Mouse (Mus musculus) myocyte (in vitro differentiated cells): ENCODE measurements at regions not wholly inside any gene's neighbourhood (a gene's known extent, or its start where the extent isn't known, plus 50 kb on each side); places are given as distances from the start of the nearest gene placed in this dataset.
A peak's percentile ranks its signal among the peaks of the same experiment; 100 is the strongest.

Experiments used
- H3K27me3 ChIP-seq: one replicate; pipeline ENCODE4 v1.6.1; 2011; ENCODE audit not compliant: control insufficient read depth, insufficient read depth, insufficient read length
- H3K36me3 ChIP-seq: one replicate; pipeline ENCODE4 v1.6.1; 2011; ENCODE audit not compliant: control insufficient read depth, insufficient read depth
- H3K4me2 ChIP-seq: one replicate; pipeline ENCODE4 v1.6.1; 2011; ENCODE audit warnings: low read depth, control low read depth
- H3K4me3 ChIP-seq: one replicate; pipeline ENCODE4 v1.5.1; 2011; ENCODE audit warnings: mild to moderate bottlenecking, control low read depth, moderate library complexity
- H3K79me2 ChIP-seq: one replicate; pipeline ENCODE4 v1.6.1; 2011; ENCODE audit not compliant: control insufficient read depth, insufficient read depth
- H3ac ChIP-seq: one replicate; pipeline ENCODE4 v1.6.1; 2011; ENCODE audit not compliant: control insufficient read depth, insufficient read length
- CEBPB ChIP-seq: IDR thresholded peaks from 2 replicates; pipeline ENCODE4 v1.6.1; 2011; ENCODE audit warnings: mild to moderate bottlenecking, moderate library complexity; ENCODE audit not compliant: poor library complexity, insufficient read depth, severe bottlenecking
- E2F4 ChIP-seq: IDR thresholded peaks from one replicate; pipeline ENCODE4 v1.6.1; 2011; ENCODE audit warnings: mild to moderate bottlenecking, control low read depth, moderate library complexity; ENCODE audit not compliant: insufficient read depth
- MAX ChIP-seq: IDR thresholded peaks from one replicate; pipeline ENCODE4 v1.6.1; 2011; ENCODE audit warnings: low read depth, mild to moderate bottlenecking, control low read depth
- MYOD1 ChIP-seq, 3 experiments: IDR thresholded peaks; one replicate each; pipeline ENCODE4 v1.6.1; 2011; ENCODE audit warnings: control low read depth in 2 of 3, low read depth in 2 of 3, mild to moderate bottlenecking in 2 of 3, moderate library complexity in 1 of 3; ENCODE audit not compliant: insufficient read length in 2 of 3, control insufficient read depth in 1 of 3
- MYOG ChIP-seq, 3 experiments: IDR thresholded peaks; one replicate each; pipeline ENCODE4 v1.6.1; 2011; ENCODE audit warnings: control low read depth in 2 of 3, low read depth in 2 of 3, mild to moderate bottlenecking in 2 of 3; ENCODE audit not compliant: insufficient read length in 2 of 3, control insufficient read depth in 1 of 3, insufficient read depth in 1 of 3
- POLR2A ChIP-seq: IDR thresholded peaks from one replicate; pipeline ENCODE4 v1.6.1; 2011; ENCODE audit warnings: low read depth, mild to moderate bottlenecking, control low read depth, moderate library complexity; ENCODE audit not compliant: insufficient read length
- POLR2AphosphoS2 ChIP-seq: IDR thresholded peaks from one replicate; pipeline ENCODE4 v1.6.1; 2011; ENCODE audit warnings: low read depth, control low read depth; ENCODE audit not compliant: insufficient read length
- REST ChIP-seq: IDR thresholded peaks from one replicate; pipeline ENCODE4 v1.6.1; 2011; ENCODE audit warnings: mild to moderate bottlenecking, control low read depth, moderate library complexity; ENCODE audit not compliant: insufficient read depth, insufficient read length
- SRF ChIP-seq: IDR thresholded peaks from one replicate; pipeline ENCODE4 v1.6.1; 2011; ENCODE audit warnings: low read depth; ENCODE audit not compliant: control insufficient read depth, insufficient read length
- TCF12 ChIP-seq: IDR thresholded peaks from one replicate; pipeline ENCODE4 v1.6.1; 2011; ENCODE audit warnings: mild to moderate bottlenecking, control low read depth; ENCODE audit not compliant: poor library complexity, insufficient read depth, severe bottlenecking
- TCF3 ChIP-seq: IDR thresholded peaks from one replicate; pipeline ENCODE4 v1.6.1; 2011; ENCODE audit warnings: low read depth, control low read depth; ENCODE audit not compliant: insufficient read length
- USF1 ChIP-seq: IDR thresholded peaks from one replicate; pipeline ENCODE4 v1.6.1; 2011; ENCODE audit warnings: low read depth, mild to moderate bottlenecking, control low read depth, moderate library complexity

DNA sequence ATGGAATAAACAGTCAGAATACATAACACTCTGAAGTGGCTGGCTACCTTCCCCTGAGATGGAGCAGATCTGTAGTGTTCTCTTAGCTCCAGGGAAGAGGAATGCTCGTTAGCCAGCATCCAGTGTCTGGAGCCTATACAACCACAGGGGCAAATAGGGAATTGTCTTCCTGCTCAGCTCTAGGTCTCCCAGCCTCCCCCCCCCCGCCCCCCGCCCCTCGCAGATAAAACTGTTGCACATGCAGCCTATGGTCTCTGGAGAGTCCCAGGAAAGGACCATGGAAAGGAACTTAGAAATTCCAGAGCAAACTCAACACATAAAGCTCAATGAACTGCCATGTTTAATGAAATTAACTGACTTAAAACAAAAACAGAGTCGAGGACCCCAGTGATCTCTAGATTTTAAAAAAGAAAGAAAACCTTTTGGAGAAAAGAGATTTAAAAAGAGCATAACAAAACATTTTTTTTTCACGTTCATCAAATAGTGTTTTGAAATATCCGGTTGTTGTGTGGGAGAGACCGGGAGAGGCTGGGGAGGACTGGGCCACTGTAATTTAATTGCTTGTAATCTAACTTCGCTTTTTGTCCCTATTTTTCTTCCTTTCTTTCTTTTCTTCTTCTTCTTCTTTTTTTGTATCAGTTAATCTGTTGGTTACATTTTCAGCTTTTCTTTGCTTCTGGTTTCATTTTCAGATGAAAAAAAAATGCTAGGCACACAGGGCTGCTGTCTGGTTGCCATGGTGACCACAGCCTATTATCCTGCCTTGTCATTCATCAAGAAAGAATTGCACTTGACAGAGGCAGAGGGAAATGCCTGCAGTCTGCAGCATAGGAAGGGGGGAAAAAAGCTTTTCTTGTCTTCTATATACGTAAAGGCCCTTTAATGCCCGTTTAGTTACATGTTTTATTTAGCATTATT lies 450.3 kb upstream of the Ubash3b start:
- H3K36me3 ChIP-seq: no peaks in the 10 kb centered on the region
- H3K4me3 ChIP-seq: no peak overlapping the region
- H3K27me3 ChIP-seq: no peaks in the 10 kb centered on the region
- peak overlapping the region; percentile 69 for H3K4me2 ChIP-seq
- H3ac ChIP-seq: no peak overlapping the region
- no peaks in the 10 kb centered on the region for H3K79me2 ChIP-seq
- TF ChIP-seq TCF3: no peak
- no peak for TF ChIP-seq REST
- no peak for TF ChIP-seq MYOG (IDR thresholded peaks at IDR 0.05; ENCODE audit: control insufficient read depth in 1 of 3, insufficient read depth in 1 of 3, insufficient read length in 2 of 3, low read depth in 2 of 3)
- no peak for TF ChIP-seq MYOD1 (IDR thresholded peaks at IDR 0.05; ENCODE audit: control insufficient read depth in 1 of 3, insufficient read length in 2 of 3, low read depth in 2 of 3)
- no peak for TF ChIP-seq MAX
- TF ChIP-seq USF1: no peak
- no peak for TF ChIP-seq CEBPB
- no peak for TF ChIP-seq SRF
- TF ChIP-seq TCF12: no peak
- TF ChIP-seq E2F4: no peak
- TF ChIP-seq POLR2AphosphoS2: no peak
- no peak for TF ChIP-seq POLR2A

DNA sequence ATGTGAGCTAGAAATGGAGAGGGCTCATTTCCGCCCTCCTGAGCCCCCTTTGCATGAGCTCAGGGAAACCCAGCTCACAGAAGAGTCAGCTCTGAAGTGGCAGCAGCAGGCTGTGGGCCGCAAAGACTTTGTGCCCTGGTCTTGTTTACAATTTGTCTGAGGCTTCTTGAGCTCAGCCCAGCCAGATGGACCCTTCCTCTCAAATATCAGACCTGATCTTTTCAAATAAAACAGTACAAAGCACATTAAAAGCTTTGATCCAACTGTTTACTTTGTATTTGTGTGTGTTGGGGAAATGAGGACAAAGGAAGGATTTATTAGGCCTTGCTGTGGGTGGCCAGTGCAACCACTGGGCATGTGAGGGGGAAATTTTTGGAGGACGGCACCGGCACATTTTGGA lies 448.9 kb upstream of the Ubash3b start:
- Histone ChIP-seq H3K4me2 (no peak overlapping the region), H3K27me3 (no peaks in the 10 kb centered on the region), H3ac (no peak overlapping the region), H3K4me3 (no peak overlapping the region), H3K36me3 (no peaks in the 10 kb centered on the region), H3K79me2 (no peaks in the 10 kb centered on the region)
- no peak for TF ChIP-seq MYOG (IDR thresholded peaks at IDR 0.05; ENCODE audit: control insufficient read depth in 1 of 3, insufficient read depth in 1 of 3, insufficient read length in 2 of 3, low read depth in 2 of 3)
- TF ChIP-seq TCF3: no peak

DNA sequence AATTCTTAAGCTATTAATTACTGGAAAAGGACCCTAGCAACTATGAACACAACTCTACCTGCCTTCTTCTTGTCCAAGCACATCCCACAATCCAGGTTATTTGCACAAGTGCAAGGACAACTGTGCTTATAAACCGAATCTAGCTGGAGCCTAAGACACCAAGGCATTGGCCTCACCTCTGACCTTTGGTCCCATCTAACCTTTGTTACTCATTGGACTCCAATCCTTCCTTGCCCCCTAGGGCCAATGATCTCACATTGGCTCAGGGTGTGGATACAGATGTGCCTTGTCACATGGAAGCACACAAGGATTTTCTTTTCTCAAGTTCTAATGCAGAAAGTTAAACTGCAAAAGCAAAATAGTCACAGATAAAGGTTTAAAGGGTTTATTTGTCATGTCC lies 444.6 kb upstream of the Ubash3b start:
- no peaks in the 10 kb centered on the region for H3K79me2 ChIP-seq
- TF ChIP-seq E2F4 (no peak), SRF (no peak), TCF12 (no peak), POLR2AphosphoS2 (no peak), TCF3 (no peak), REST (no peak), CEBPB (no peak), MAX (no peak), MYOD1 (IDR thresholded peaks at IDR 0.05; ENCODE audit: control insufficient read depth in 1 of 3, insufficient read length in 2 of 3, low read depth in 2 of 3) (no peak), POLR2A (no peak), USF1 (no peak), MYOG (IDR thresholded peaks at IDR 0.05; ENCODE audit: control insufficient read depth in 1 of 3, insufficient read depth in 1 of 3, insufficient read length in 2 of 3, low read depth in 2 of 3) (no peak)
- H3K4me3 ChIP-seq: no peak overlapping the region
- H3K36me3 ChIP-seq: no peaks in the 10 kb centered on the region
- no peak overlapping the region for H3K4me2 ChIP-seq
- H3ac ChIP-seq: no peak overlapping the region
- no peaks in the 10 kb centered on the region for H3K27me3 ChIP-seq

DNA sequence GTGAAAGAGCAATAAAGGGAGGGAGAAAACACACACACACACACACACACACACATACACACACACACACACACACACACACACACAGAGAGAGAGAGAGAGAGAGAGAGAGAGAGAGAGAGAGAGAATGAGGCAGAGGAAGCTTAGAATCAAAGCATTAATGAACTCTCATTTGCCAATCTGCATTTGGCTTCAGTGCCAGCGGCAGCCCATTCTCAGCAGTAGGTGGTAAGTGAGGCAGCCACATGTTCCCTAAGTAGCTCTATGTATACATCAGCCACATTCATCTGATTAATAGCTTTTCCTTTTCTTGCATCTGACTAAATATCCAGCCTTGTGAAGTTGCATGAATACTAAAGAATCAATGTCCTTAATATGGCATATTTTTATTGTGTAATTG lies 443.4 kb upstream of the Ubash3b start:
- no peak for TF ChIP-seq SRF
- TF ChIP-seq REST: no peak
- TF ChIP-seq TCF3: no peak
- no peak for TF ChIP-seq POLR2AphosphoS2
- TF ChIP-seq MYOG (IDR thresholded peaks at IDR 0.05; ENCODE audit: control insufficient read depth in 1 of 3, insufficient read depth in 1 of 3, insufficient read length in 2 of 3, low read depth in 2 of 3): no peak
- TF ChIP-seq USF1: no peak
- no peak for TF ChIP-seq MAX
- TF ChIP-seq POLR2A: no peak
- no peak for TF ChIP-seq TCF12
- no peak for TF ChIP-seq CEBPB
- TF ChIP-seq E2F4: no peak
- no peak for TF ChIP-seq MYOD1 (IDR thresholded peaks at IDR 0.05; ENCODE audit: control insufficient read depth in 1 of 3, insufficient read length in 2 of 3, low read depth in 2 of 3)
- Histone ChIP-seq H3K79me2 (no peaks in the 10 kb centered on the region), H3K27me3 (no peaks in the 10 kb centered on the region), H3K36me3 (no peaks in the 10 kb centered on the region), H3K4me2 (no peak overlapping the region), H3K4me3 (no peak overlapping the region), H3ac (no peak overlapping the region)

DNA sequence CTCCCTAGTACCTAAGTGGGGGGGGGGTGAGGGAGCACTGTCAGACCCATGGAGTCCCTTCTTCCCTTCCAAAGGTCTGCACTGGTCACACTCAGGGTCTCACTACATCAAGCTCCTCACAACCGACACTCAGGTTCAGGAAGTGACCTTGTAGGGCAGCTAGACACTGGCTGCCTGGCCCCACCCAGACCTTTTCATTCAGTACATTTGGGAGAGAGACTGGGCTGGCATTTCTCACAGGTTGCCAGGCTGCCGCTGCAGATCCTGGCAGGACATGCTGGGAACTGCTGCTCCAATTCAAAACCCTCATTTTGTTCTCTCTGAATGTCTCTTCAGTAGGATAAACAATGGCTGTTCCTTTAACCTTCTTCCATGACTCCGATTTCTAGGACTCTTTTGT lies 439.3 kb upstream of the Ubash3b start:
- no peak overlapping the region for H3K4me2 ChIP-seq
- H3K4me3 ChIP-seq: no peak overlapping the region
- no peaks in the 10 kb centered on the region for H3K79me2 ChIP-seq
- no peaks in the 10 kb centered on the region for H3K27me3 ChIP-seq
- H3K36me3 ChIP-seq: no peaks in the 10 kb centered on the region
- no peak overlapping the region for H3ac ChIP-seq
- TF ChIP-seq MYOG (IDR thresholded peaks at IDR 0.05; ENCODE audit: control insufficient read depth in 1 of 3, insufficient read depth in 1 of 3, insufficient read length in 2 of 3, low read depth in 2 of 3) (no peak), TCF12 (no peak), USF1 (no peak), SRF (no peak), MYOD1 (IDR thresholded peaks at IDR 0.05; ENCODE audit: control insufficient read depth in 1 of 3, insufficient read length in 2 of 3, low read depth in 2 of 3) (no peak), POLR2A (no peak), CEBPB (no peak), TCF3 (no peak), MAX (no peak), REST (no peak), POLR2AphosphoS2 (no peak), E2F4 (no peak)
